Mouse (Mus musculus): ENCODE results near the gene Pde1c. TPM values are rescaled to one million over a fixed set of nuclear protein-coding genes. Genes with fewer than 3 reads are reported as not detected.

Gene Pde1c
- polyA plus RNA-seq, 1 experiment from 2014 or later: 0.67 TPM

- Histone ChIP-seq H3K4me2 (no peak overlapping the region), H3K4me3 (no peak overlapping the region), H3K27ac (no peak overlapping the region), H3K9ac (no peak overlapping the region), H3K9me3 (replicated peaks) (no peaks in the 10 kb centered on the region), H3K27me3 (replicated peaks) (no peaks in the 10 kb centered on the region), H3K4me1 (no peaks in the 10 kb centered on the region), H3K36me3 (no peaks in the 10 kb centered on the region)
- WGBS (ENCODE audit: insufficient replicate concordance): 81% methylated on average over 3 of the region's 3 CpGs
- no peak for ATAC-seq
Observed at GRCm38 (mm10) chr6:56048580-56048979, 520.3 kb downstream of the Pde1c start.

GRCm38 (mm10) chr6:56044716-56045115 lies 524.2 kb downstream of the Pde1c start:
- WGBS (ENCODE audit: insufficient replicate concordance): 70% methylated on average over 1 of the region's 1 CpGs
- ATAC-seq: no peak

DNA sequence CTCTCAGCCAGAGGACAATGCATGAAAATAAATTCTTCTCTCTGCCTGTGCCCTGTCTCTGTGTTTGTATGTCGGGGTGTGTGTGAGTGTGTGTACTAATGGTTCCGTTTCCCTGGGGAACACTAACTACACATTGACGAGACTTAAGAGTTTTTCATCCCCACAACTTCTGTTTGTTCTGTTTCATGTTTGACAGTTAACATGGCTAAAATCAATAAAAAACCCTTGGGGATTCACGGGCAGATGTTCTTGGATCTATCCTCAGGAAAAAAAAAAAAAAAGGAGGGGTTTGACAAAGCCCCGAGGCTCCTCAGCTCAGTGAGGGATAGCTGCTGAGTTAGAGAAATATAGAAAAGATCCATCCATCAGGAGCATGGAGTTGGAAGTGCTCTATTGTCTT lies 524.6 kb downstream of the Pde1c start:
- no peaks in the 10 kb centered on the region for H3K36me3 ChIP-seq
- WGBS (ENCODE audit: insufficient replicate concordance): 58% methylated on average over 5 of the region's 5 CpGs
- H3K4me3 ChIP-seq: no peak overlapping the region
- no peaks in the 10 kb centered on the region for H3K27me3 ChIP-seq (replicated peaks)
- no peak overlapping the region for H3K9ac ChIP-seq
- H3K9me3 ChIP-seq (replicated peaks): no peaks in the 10 kb centered on the region
- no peak overlapping the region for H3K4me2 ChIP-seq
- no peak overlapping the region for H3K27ac ChIP-seq
- no peak for ATAC-seq
- H3K4me1 ChIP-seq: no peaks in the 10 kb centered on the region

More at GRCm38 (mm10) chr6:56044716-56045115, 524.2 kb downstream of the Pde1c start:
- H3K9me3 ChIP-seq (replicated peaks): no peaks in the 10 kb centered on the region
- H3K4me2 ChIP-seq: no peak overlapping the region
- H3K27ac ChIP-seq: no peak overlapping the region
- H3K36me3 ChIP-seq: no peaks in the 10 kb centered on the region
- H3K4me3 ChIP-seq: no peak overlapping the region
- H3K27me3 ChIP-seq (replicated peaks): no peaks in the 10 kb centered on the region
- no peak overlapping the region for H3K9ac ChIP-seq
- H3K4me1 ChIP-seq: no peaks in the 10 kb centered on the region

DNA sequence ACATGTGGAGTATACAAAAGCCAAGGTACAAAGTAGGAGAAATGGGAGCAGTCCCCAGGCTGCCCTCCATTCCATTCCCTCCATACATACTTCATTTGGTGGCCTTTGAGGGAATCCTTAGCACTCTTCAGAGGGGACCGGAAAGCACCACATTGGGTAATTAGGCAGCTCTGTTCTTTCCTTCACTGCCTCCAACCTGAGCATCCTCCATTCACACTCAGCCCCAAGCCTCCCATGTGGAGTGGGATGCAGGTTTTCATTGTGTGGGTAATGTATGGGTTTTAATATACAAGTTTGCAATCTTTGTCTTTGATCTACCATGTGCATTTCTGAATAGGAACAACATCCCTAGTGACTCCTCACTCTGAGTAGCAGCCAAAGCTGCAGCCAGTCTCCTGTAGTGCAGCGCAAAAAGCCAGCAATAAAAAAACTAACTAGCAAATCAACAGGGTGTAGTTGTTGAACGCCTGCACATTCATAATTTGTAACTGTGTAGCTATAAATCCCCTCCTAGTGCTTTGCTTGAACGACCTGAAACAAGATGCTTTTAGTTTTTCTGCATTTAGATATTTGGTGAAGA lies 529.3 kb downstream of the Pde1c start:
- Histone ChIP-seq H3K9ac (no peak overlapping the region), H3K4me2 (no peak overlapping the region), H3K27ac (no peak overlapping the region), H3K27me3 (replicated peaks) (no peaks in the 10 kb centered on the region), H3K36me3 (no peaks in the 10 kb centered on the region), H3K4me1 (no peaks in the 10 kb centered on the region), H3K9me3 (replicated peaks) (no peaks in the 10 kb centered on the region), H3K4me3 (no peak overlapping the region)
- 59% methylated on average over 4 of the region's 4 CpGs for WGBS (ENCODE audit: insufficient replicate concordance)
- no peak for ATAC-seq

DNA sequence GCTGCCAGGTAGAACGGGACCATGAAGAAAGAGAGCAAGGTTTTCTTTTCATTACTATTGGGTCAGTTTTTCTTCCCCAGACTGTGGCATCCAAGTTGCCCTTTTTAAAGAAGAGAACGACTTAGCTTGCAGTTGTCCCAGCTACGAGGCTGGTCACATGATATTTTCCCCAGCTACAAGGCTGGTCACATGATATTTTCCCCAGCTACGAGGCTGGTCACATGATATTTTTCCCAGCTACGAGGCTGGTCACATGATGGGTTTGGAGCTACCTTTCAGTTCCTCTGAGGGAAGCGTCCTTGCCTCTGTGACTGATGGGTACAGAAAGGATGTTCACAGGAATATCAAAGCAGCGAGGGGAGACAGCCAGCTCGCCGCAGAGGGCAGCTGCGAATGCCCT lies 533.8 kb downstream of the Pde1c start:
- H3K27ac ChIP-seq: no peak overlapping the region
- WGBS (ENCODE audit: insufficient replicate concordance): 51% methylated on average over 10 of the region's 10 CpGs
- no peak for ATAC-seq
- H3K9ac ChIP-seq: no peak overlapping the region
- H3K9me3 ChIP-seq (replicated peaks): no peaks in the 10 kb centered on the region
- no peaks in the 10 kb centered on the region for H3K36me3 ChIP-seq
- no peak overlapping the region for H3K4me2 ChIP-seq
- H3K4me1 ChIP-seq: no peaks in the 10 kb centered on the region
- H3K27me3 ChIP-seq (replicated peaks): no peaks in the 10 kb centered on the region
- H3K4me3 ChIP-seq: no peak overlapping the region

GRCm38 (mm10) chr6:56032231-56032630 lies 536.7 kb downstream of the Pde1c start:
- no peaks in the 10 kb centered on the region for H3K4me1 ChIP-seq
- no peak overlapping the region for H3K9ac ChIP-seq
- no peaks in the 10 kb centered on the region for H3K9me3 ChIP-seq (replicated peaks)
- no peak overlapping the region for H3K4me2 ChIP-seq
- H3K4me3 ChIP-seq: no peak overlapping the region
- no peaks in the 10 kb centered on the region for H3K36me3 ChIP-seq
- H3K27ac ChIP-seq: no peak overlapping the region
- no peak for ATAC-seq
- no peaks in the 10 kb centered on the region for H3K27me3 ChIP-seq (replicated peaks)
- 67% methylated on average over 2 of the region's 2 CpGs for WGBS (ENCODE audit: insufficient replicate concordance)

DNA sequence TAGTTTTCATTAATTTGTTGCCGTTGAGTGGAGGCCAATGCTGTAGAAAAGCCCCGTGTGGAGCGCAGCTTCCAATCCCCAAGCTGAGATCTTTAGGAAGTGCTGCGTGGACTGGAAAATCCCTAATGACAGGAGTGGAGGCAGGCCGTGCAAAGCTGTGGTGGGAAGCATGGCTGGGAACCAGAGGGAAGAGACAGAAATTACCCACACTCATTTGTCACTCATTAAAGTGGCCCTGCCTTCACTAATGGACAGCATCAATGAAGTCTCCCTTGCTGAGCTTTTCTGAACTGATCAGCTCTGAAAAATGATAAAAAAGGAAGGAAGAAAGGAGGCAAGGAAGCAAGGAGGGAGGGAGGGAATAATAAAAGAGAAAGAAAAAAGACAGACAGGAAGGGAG lies 538.9 kb downstream of the Pde1c start:
- no peaks in the 10 kb centered on the region for H3K27me3 ChIP-seq (replicated peaks)
- no peaks in the 10 kb centered on the region for H3K4me1 ChIP-seq
- H3K4me3 ChIP-seq: no peak overlapping the region
- ATAC-seq: no peak
- H3K9ac ChIP-seq: no peak overlapping the region
- no peak overlapping the region for H3K4me2 ChIP-seq
- H3K9me3 ChIP-seq (replicated peaks): no peaks in the 10 kb centered on the region
- no peak overlapping the region for H3K27ac ChIP-seq
- no peaks in the 10 kb centered on the region for H3K36me3 ChIP-seq
- 58% methylated on average over 5 of the region's 5 CpGs for WGBS (ENCODE audit: insufficient replicate concordance)

- no peak overlapping the region for H3K4me3 ChIP-seq
- H3K4me1 ChIP-seq: no peaks in the 10 kb centered on the region
- H3K36me3 ChIP-seq: no peaks in the 10 kb centered on the region
- ATAC-seq: no peak
- no peaks in the 10 kb centered on the region for H3K27me3 ChIP-seq (replicated peaks)
- 73% methylated on average over 5 of the region's 5 CpGs for WGBS (ENCODE audit: insufficient replicate concordance)
- H3K9me3 ChIP-seq (replicated peaks): no peaks in the 10 kb centered on the region
- no peak overlapping the region for H3K27ac ChIP-seq
- no peak overlapping the region for H3K4me2 ChIP-seq
- H3K9ac ChIP-seq: no peak overlapping the region
Observed at GRCm38 (mm10) chr6:56027966-56028365, 540.9 kb downstream of the Pde1c start.

DNA sequence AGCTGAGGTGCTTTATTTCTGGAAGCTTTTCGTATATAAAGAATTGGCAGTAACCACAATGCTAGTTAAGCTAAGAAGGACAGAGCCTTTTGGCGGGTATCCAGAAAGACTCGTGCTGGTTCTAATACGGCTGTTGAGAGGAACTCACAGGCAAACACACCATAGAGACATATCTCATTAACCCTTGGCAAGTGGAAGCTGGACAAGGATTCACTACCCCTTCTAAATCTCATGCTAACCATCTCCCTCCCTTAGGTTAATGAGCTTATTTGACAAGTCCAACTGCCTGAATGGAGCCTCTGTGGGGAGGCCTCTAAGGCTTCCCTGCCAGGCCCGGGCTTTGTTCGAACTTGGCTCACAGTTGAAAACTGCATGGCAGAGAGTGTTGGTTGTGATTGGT lies 541.6 kb downstream of the Pde1c start:
- H3K4me1 ChIP-seq: no peaks in the 10 kb centered on the region
- H3K4me3 ChIP-seq: no peak overlapping the region
- H3K27me3 ChIP-seq (replicated peaks): no peaks in the 10 kb centered on the region
- no peak overlapping the region for H3K27ac ChIP-seq
- H3K9ac ChIP-seq: no peak overlapping the region
- WGBS (ENCODE audit: insufficient replicate concordance): 70% methylated on average over 6 of the region's 6 CpGs
- H3K36me3 ChIP-seq: no peaks in the 10 kb centered on the region
- no peaks in the 10 kb centered on the region for H3K9me3 ChIP-seq (replicated peaks)
- ATAC-seq: no peak
- no peak overlapping the region for H3K4me2 ChIP-seq

GRCm38 (mm10) chr6:56025533-56025932 lies 543.4 kb downstream of the Pde1c start:
- H3K4me2 ChIP-seq: no peak overlapping the region
- H3K9ac ChIP-seq: no peak overlapping the region
- 40% methylated on average over 2 of the region's 2 CpGs for WGBS (ENCODE audit: insufficient replicate concordance)
- H3K27ac ChIP-seq: no peak overlapping the region
- ATAC-seq: no peak
- H3K9me3 ChIP-seq (replicated peaks): no peaks in the 10 kb centered on the region
- H3K4me1 ChIP-seq: no peaks in the 10 kb centered on the region
- no peaks in the 10 kb centered on the region for H3K36me3 ChIP-seq
- H3K4me3 ChIP-seq: no peak overlapping the region
- H3K27me3 ChIP-seq (replicated peaks): no peaks in the 10 kb centered on the region

Small RNA genes lying within 50 kb of the gene (microRNA-seq; reads per million reads assigned to microRNA genes)
- not detected for gene Gm44413

Other genes starting within 250 kb of the Pde1c start
- gene Lsm5, start 135.6 kb upstream of the Pde1c start, polyA plus RNA-seq (2016; fragmentation: Nextera tagmentation; extraction: Ambion mirVana): 113 and 118 TPM in 2 replicates
- 5.7 and 6.2 TPM in 2 replicates for gene Avl9, start 145.8 kb upstream of the Pde1c start, polyA plus RNA-seq (2016; fragmentation: Nextera tagmentation; extraction: Ambion mirVana)
- gene Kbtbd2, start 228.7 kb upstream of the Pde1c start, polyA plus RNA-seq (2016; fragmentation: Nextera tagmentation; extraction: Ambion mirVana): 23.9 and 25.3 TPM in 2 replicates

Data from liver, embryonic 12.5 days (tissue).